Mouse (Mus musculus): ENCODE measurements around the gene Speer4f2.

DNA sequence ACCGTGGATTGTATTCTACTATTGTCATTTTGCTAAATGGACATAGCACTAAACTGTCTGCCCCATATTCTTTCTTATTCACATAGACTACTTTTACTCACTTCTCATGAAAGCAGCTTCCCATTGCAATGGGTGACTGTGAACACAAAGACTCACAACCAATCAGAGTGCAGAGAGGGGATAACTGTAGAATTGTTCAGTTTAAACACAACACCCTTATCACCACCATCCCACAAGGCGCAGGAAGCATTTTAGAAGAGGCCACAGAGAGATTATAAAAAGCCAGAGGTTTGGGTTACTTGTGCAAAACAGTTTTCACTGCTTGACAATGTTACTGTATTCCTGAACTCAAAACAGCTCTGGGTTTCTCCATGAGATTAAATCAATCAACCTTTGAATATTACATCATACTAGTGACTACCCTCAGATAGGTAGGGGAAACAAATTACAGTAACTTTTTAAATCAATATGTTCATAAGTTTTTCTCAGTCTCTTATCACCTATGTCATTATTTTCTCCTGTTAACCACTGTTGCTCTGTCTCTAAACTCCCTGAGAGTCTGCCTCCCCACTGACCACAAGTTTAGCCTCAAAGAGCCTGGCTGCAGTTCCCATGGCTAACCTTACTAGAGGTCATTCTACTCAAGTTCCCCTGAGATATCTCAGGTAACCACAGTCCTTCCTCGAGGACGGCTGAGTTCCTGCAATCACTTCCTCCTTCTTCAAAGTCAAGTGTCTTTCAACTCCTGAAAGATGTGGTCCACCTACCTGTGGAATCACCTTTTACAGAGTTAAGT, 29.5 kb downstream of the Speer4f2 start:
- no peak for TF ChIP-seq CTCF (IDR thresholded peaks at IDR 0.05)
- no peak for TF ChIP-seq EP300 (IDR thresholded peaks at IDR 0.05)

All from lung, postnatal 0 days (tissue).